Mouse (Mus musculus) ES-E14 (cell line): ENCODE measurements around the gene Lamc3.

Experiments used
- HCFC1 ChIP-seq: IDR thresholded peaks from 2 replicates; pipeline ENCODE4 v1.6.1; 2012; ENCODE audit warnings: low read length, inconsistent platforms, borderline replicate concordance; ENCODE audit not compliant: insufficient read depth
- ZNF384 ChIP-seq: IDR thresholded peaks from 2 replicates; pipeline ENCODE4 v1.6.1; 2012; ENCODE audit warnings: low read depth, low read length, inconsistent platforms

- TF ChIP-seq HCFC1 (no peak), ZNF384 (no peak)
Measured at GRCm38 (mm10) chr2:31874290-31874855, 12.7 kb upstream of the Lamc3 start.
